Mouse (Mus musculus): ENCODE results near the gene Anks3. TPM values are rescaled to one million over a fixed set of nuclear protein-coding genes. Genes with fewer than 3 reads are reported as not detected.

Gene Anks3
- polyA plus RNA-seq (2012; rRNA removed), result 47.4 and 47.8 TPM in 2 replicates

GRCm38 (mm10) chr16:4963797-4964709, at the start of gene Anks3:
Gene Anks3, minus strand, starts transcription at chr16:4964205.

GRCm38 (mm10) chr16:5013054-5013838, 49.2 kb upstream of the Anks3 start, which contains the start of gene Rogdi:
Gene Rogdi, minus strand, starts transcription at chr16:5013553.

GRCm38 (mm10) chr16:5007067-5007466, 43.1 kb upstream of the Anks3 start, which contains the start of gene Smim22:
Gene Smim22, plus strand, starts transcription at chr16:5007288.

GRCm38 (mm10) chr16:4997553-4997952, 33.5 kb upstream of the Anks3 start, which contains the start of gene Sept12:
Gene Sept12, minus strand, starts transcription at chr16:4997852.

GRCm38 (mm10) chr16:4938461-4938860, 25.5 kb downstream of the Anks3 start, which contains the start of gene Nudt16l1:
Gene Nudt16l1, plus strand, starts transcription at chr16:4938761.

Other genes with a start within 250 kb of the Anks3 start
- gene Nmral1, start 244.8 kb downstream of the Anks3 start, polyA plus RNA-seq (2012; rRNA removed), result 5.5 and 5.8 TPM in 2 replicates
- gene Hmox2, start 237.8 kb downstream of the Anks3 start, polyA plus RNA-seq (2012; rRNA removed), result 13.3 and 16.3 TPM in 2 replicates
- gene Cdip1, start 173.9 kb downstream of the Anks3 start, polyA plus RNA-seq (2012; rRNA removed), result 58.9 and 69.7 TPM in 2 replicates
- gene 4930562C15Rik, start 128.8 kb downstream of the Anks3 start, polyA plus RNA-seq (2012; rRNA removed), result not detected in 2 replicates
- 50.0 and 54.2 TPM in 2 replicates for gene Ubald1, start 83.9 kb downstream of the Anks3 start, polyA plus RNA-seq (2012; rRNA removed)
- 150 and 154 TPM in 2 replicates for gene Mgrn1, start 78.0 kb downstream of the Anks3 start, polyA plus RNA-seq (2012; rRNA removed)
- 61.3 and 73.2 TPM in 2 replicates for gene Nudt16l1, start 25.4 kb downstream of the Anks3 start, polyA plus RNA-seq (2012; rRNA removed)
- not detected in 2 replicates for gene Sept12, start 33.6 kb upstream of the Anks3 start, polyA plus RNA-seq (2012; rRNA removed)
- gene Smim22, start 43.1 kb upstream of the Anks3 start, polyA plus RNA-seq (2012; rRNA removed), result 177 and 286 TPM in 2 replicates
- gene Rogdi, start 49.3 kb upstream of the Anks3 start, polyA plus RNA-seq (2012; rRNA removed), result 64.7 and 69.2 TPM in 2 replicates
- 44.5 and 45.5 TPM in 2 replicates for gene Glyr1, start 85.7 kb upstream of the Anks3 start, polyA plus RNA-seq (2012; rRNA removed)
- 26.9 and 27.8 TPM in 2 replicates for gene Ubn1, start 85.9 kb upstream of the Anks3 start, polyA plus RNA-seq (2012; rRNA removed)
- 1.8 and 1.9 TPM in 2 replicates for gene Ppl, start 168.2 kb upstream of the Anks3 start, polyA plus RNA-seq (2012; rRNA removed)
- gene Sec14l5, start 182.9 kb upstream of the Anks3 start, polyA plus RNA-seq (2012; rRNA removed), result not detected in 2 replicates
- gene Nagpa, start 239.8 kb upstream of the Anks3 start, polyA plus RNA-seq (2012; rRNA removed), result 38.6 and 40.0 TPM in 2 replicates

Data from colon, adult 2 months (tissue).